Mouse (Mus musculus) kidney, adult 2 months (tissue): ENCODE data around the gene Hck.

Experiments
- CTCF ChIP-seq: fragments of 200-500 bp; conservative IDR thresholded peaks from 2 replicates; pipeline ENCODE4 v1.5.1; 2011; ENCODE audit warnings: low read depth, mild to moderate bottlenecking, control low read depth, low read length, moderate library complexity, mixed read lengths; ENCODE audit not compliant: insufficient read depth, insufficient read length
- POLR2A ChIP-seq: fragments of 200-500 bp; IDR thresholded peaks from one replicate; pipeline ENCODE4 v1.6.1; 2011; ENCODE audit warnings: low read depth, low read length, control low read depth

DNA sequence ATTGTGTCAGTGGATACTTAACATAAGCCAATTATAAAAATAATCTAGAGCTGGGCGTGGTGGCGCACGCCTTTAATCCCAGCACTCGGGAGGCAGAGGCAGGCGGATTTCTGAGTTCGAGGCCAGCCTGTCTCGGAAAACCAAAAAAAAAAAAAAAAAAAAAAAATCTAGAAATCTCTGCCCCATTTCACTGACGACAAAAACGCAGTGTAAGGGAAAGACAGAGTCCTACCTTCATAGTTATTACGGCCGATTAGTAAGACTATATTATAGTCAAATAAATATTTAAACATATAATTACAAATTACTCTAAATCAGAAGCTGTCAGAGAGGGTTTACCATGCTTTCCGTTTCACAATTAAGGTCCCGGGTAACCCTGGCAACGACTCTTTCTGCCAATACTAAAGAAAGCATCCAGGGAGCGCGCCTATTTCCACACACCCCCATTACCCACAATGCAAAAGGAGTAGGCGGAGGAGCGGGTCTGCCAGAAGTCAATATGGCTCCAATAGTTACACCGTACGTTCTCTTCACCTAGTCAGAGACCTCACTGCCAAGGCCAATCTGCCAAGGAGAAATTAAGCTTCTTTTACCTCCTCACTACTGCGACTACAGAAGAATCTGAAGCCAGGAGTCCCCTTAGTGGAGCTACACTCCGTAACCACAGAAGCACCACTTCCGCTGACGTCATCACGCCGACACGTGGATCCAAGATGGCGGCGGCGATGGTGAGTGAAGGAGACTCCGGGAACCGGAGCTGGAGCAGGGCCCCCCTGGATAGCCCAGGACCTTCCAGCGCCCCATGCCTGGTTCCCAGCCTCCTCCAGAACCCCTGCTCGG, 52.8 kb downstream of the Hck start, which contains the start of gene Tm9sf4:
- TF ChIP-seq CTCF (no peak), POLR2A (peak; percentile 39)
